Mouse (Mus musculus): Measurements from ENCODE around the gene Cradd. TPM values are rescaled to one million over a fixed set of nuclear protein-coding genes. Genes with fewer than 3 reads are reported as not detected.

Cradd gene
- polyA plus RNA-seq, 1 experiment from 2014 or later = 13.6 TPM

- Histone ChIP-seq H3K4me2 (ENCODE audit: low read depth, low read length) (no peak overlapping the region), H3K27ac (ENCODE audit: low read depth, low read length) (no peak overlapping the region), H3K4me1 (ENCODE audit: control insufficient read depth, insufficient read depth, low read length) (no peaks in the 10 kb centered on the region), H3K4me3 (ENCODE audit: low read depth, low read length) (no peak overlapping the region), H3K9me3 (ENCODE audit: control insufficient read depth, low read length) (no peaks in the 10 kb centered on the region), H3K36me3 (ENCODE audit: control insufficient read depth, insufficient read depth, low read length) (no peaks in the 10 kb centered on the region), H3K9ac (replicated peaks; ENCODE audit: low read depth, low read length) (no peak overlapping the region), H3K27me3 (ENCODE audit: control insufficient read depth, insufficient read depth, low read length) (no peaks in the 10 kb centered on the region)
- ATAC-seq (ENCODE audit: low read depth) = no peak
- WGBS = 71% methylated on average over 7 of the region's 7 CpGs
Observed at GRCm38 (mm10) chr10:95210664-95211372, 113.1 kb downstream of the Cradd start.

- Histone ChIP-seq H3K4me1 (ENCODE audit: control insufficient read depth, insufficient read depth, low read length) (no peaks in the 10 kb centered on the region), H3K27me3 (ENCODE audit: control insufficient read depth, insufficient read depth, low read length) (no peaks in the 10 kb centered on the region)
- WGBS = 71% methylated on average over 4 of the region's 4 CpGs
Observed at GRCm38 (mm10) chr10:95210167-95210566, 113.8 kb downstream of the Cradd start.

GRCm38 (mm10) chr10:95207423-95207822, 116.5 kb downstream of the Cradd start:
- ATAC-seq (ENCODE audit: low read depth) = no peak
- Histone ChIP-seq H3K27me3 (ENCODE audit: control insufficient read depth, insufficient read depth, low read length) (no peaks in the 10 kb centered on the region), H3K36me3 (ENCODE audit: control insufficient read depth, insufficient read depth, low read length) (no peaks in the 10 kb centered on the region), H3K27ac (ENCODE audit: low read depth, low read length) (no peak overlapping the region), H3K9me3 (ENCODE audit: control insufficient read depth, low read length) (no peaks in the 10 kb centered on the region), H3K4me2 (ENCODE audit: low read depth, low read length) (no peak overlapping the region), H3K9ac (replicated peaks; ENCODE audit: low read depth, low read length) (no peak overlapping the region), H3K4me3 (ENCODE audit: low read depth, low read length) (no peak overlapping the region), H3K4me1 (ENCODE audit: control insufficient read depth, insufficient read depth, low read length) (no peaks in the 10 kb centered on the region)
- 78% methylated on average over 8 of the region's 8 CpGs for WGBS

More at GRCm38 (mm10) chr10:95210167-95210566, 113.8 kb downstream of the Cradd start:
- no peak for ATAC-seq (ENCODE audit: low read depth)
- H3K9ac ChIP-seq (replicated peaks; ENCODE audit: low read depth, low read length) = no peak overlapping the region
- H3K27ac ChIP-seq (ENCODE audit: low read depth, low read length) = no peak overlapping the region
- no peaks in the 10 kb centered on the region for H3K36me3 ChIP-seq (ENCODE audit: control insufficient read depth, insufficient read depth, low read length)
- H3K9me3 ChIP-seq (ENCODE audit: control insufficient read depth, low read length) = no peaks in the 10 kb centered on the region
- no peak overlapping the region for H3K4me3 ChIP-seq (ENCODE audit: low read depth, low read length)
- no peak overlapping the region for H3K4me2 ChIP-seq (ENCODE audit: low read depth, low read length)

GRCm38 (mm10) chr10:95201514-95201913, 122.4 kb downstream of the Cradd start:
- no peak overlapping the region for H3K4me2 ChIP-seq (ENCODE audit: low read depth, low read length)
- H3K27ac ChIP-seq (ENCODE audit: low read depth, low read length) = no peak overlapping the region
- no peaks in the 10 kb centered on the region for H3K9me3 ChIP-seq (ENCODE audit: control insufficient read depth, low read length)
- H3K36me3 ChIP-seq (ENCODE audit: control insufficient read depth, insufficient read depth, low read length) = no peaks in the 10 kb centered on the region
- H3K4me3 ChIP-seq (ENCODE audit: low read depth, low read length) = no peak overlapping the region
- no peak for ATAC-seq (ENCODE audit: low read depth)
- WGBS = 82% methylated on average over 8 of the region's 8 CpGs
- H3K27me3 ChIP-seq (ENCODE audit: control insufficient read depth, insufficient read depth, low read length) = no peaks in the 10 kb centered on the region
- H3K9ac ChIP-seq (replicated peaks; ENCODE audit: low read depth, low read length) = no peak overlapping the region
- no peaks in the 10 kb centered on the region for H3K4me1 ChIP-seq (ENCODE audit: control insufficient read depth, insufficient read depth, low read length)

- no peak overlapping the region for H3K9ac ChIP-seq (replicated peaks; ENCODE audit: low read depth, low read length)
- no peaks in the 10 kb centered on the region for H3K4me1 ChIP-seq (ENCODE audit: control insufficient read depth, insufficient read depth, low read length)
- no peaks in the 10 kb centered on the region for H3K27me3 ChIP-seq (ENCODE audit: control insufficient read depth, insufficient read depth, low read length)
- H3K9me3 ChIP-seq (ENCODE audit: control insufficient read depth, low read length) = no peaks in the 10 kb centered on the region
- no peak overlapping the region for H3K27ac ChIP-seq (ENCODE audit: low read depth, low read length)
- H3K36me3 ChIP-seq (ENCODE audit: control insufficient read depth, insufficient read depth, low read length) = no peaks in the 10 kb centered on the region
- 54% methylated on average over 7 of the region's 7 CpGs for WGBS
- ATAC-seq (ENCODE audit: low read depth) = no peak
- H3K4me2 ChIP-seq (ENCODE audit: low read depth, low read length) = no peak overlapping the region
- H3K4me3 ChIP-seq (ENCODE audit: low read depth, low read length) = no peak overlapping the region
Observed at GRCm38 (mm10) chr10:95200323-95200722, 123.6 kb downstream of the Cradd start.

GRCm38 (mm10) chr10:95199541-95200269, 124.2 kb downstream of the Cradd start:
- no peaks in the 10 kb centered on the region for H3K27me3 ChIP-seq (ENCODE audit: control insufficient read depth, insufficient read depth, low read length)
- H3K4me2 ChIP-seq (ENCODE audit: low read depth, low read length) = no peak overlapping the region
- no peaks in the 10 kb centered on the region for H3K36me3 ChIP-seq (ENCODE audit: control insufficient read depth, insufficient read depth, low read length)
- H3K4me3 ChIP-seq (ENCODE audit: low read depth, low read length) = no peak overlapping the region
- no peak overlapping the region for H3K9ac ChIP-seq (replicated peaks; ENCODE audit: low read depth, low read length)
- H3K4me1 ChIP-seq (ENCODE audit: control insufficient read depth, insufficient read depth, low read length) = no peaks in the 10 kb centered on the region
- ATAC-seq (ENCODE audit: low read depth) = no peak
- no peak overlapping the region for H3K27ac ChIP-seq (ENCODE audit: low read depth, low read length)
- WGBS = 39% methylated on average over 11 of the region's 11 CpGs
- H3K9me3 ChIP-seq (ENCODE audit: control insufficient read depth, low read length) = no peaks in the 10 kb centered on the region

GRCm38 (mm10) chr10:95197377-95197776, 126.6 kb downstream of the Cradd start:
- no peak for ATAC-seq (ENCODE audit: low read depth)
- WGBS = 86% methylated on average over 8 of the region's 8 CpGs
- Histone ChIP-seq H3K27ac (ENCODE audit: low read depth, low read length) (no peak overlapping the region), H3K36me3 (ENCODE audit: control insufficient read depth, insufficient read depth, low read length) (no peaks in the 10 kb centered on the region), H3K4me2 (ENCODE audit: low read depth, low read length) (no peak overlapping the region), H3K9ac (replicated peaks; ENCODE audit: low read depth, low read length) (no peak overlapping the region), H3K4me1 (ENCODE audit: control insufficient read depth, insufficient read depth, low read length) (peaks cover 8% of the 10 kb centered on the region), H3K9me3 (ENCODE audit: control insufficient read depth, low read length) (no peaks in the 10 kb centered on the region), H3K4me3 (ENCODE audit: low read depth, low read length) (no peak overlapping the region), H3K27me3 (ENCODE audit: control insufficient read depth, insufficient read depth, low read length) (no peaks in the 10 kb centered on the region)

- Histone ChIP-seq H3K9ac (replicated peaks; ENCODE audit: low read depth, low read length) (no peak overlapping the region), H3K27ac (ENCODE audit: low read depth, low read length) (no peak overlapping the region), H3K9me3 (ENCODE audit: control insufficient read depth, low read length) (no peaks in the 10 kb centered on the region), H3K4me1 (ENCODE audit: control insufficient read depth, insufficient read depth, low read length) (peaks cover 8% of the 10 kb centered on the region), H3K27me3 (ENCODE audit: control insufficient read depth, insufficient read depth, low read length) (no peaks in the 10 kb centered on the region), H3K4me3 (ENCODE audit: low read depth, low read length) (no peak overlapping the region), H3K4me2 (ENCODE audit: low read depth, low read length) (no peak overlapping the region), H3K36me3 (ENCODE audit: control insufficient read depth, insufficient read depth, low read length) (no peaks in the 10 kb centered on the region)
- 93% methylated on average over 5 of the region's 5 CpGs for WGBS
- no peak for ATAC-seq (ENCODE audit: low read depth)
Observed at GRCm38 (mm10) chr10:95195719-95196118, 128.2 kb downstream of the Cradd start.

GRCm38 (mm10) chr10:95194776-95195175, 129.2 kb downstream of the Cradd start:
- no peak overlapping the region for H3K9ac ChIP-seq (replicated peaks; ENCODE audit: low read depth, low read length)
- peaks cover 8% of the 10 kb centered on the region for H3K4me1 ChIP-seq (ENCODE audit: control insufficient read depth, insufficient read depth, low read length)
- no peak overlapping the region for H3K27ac ChIP-seq (ENCODE audit: low read depth, low read length)
- H3K36me3 ChIP-seq (ENCODE audit: control insufficient read depth, insufficient read depth, low read length) = no peaks in the 10 kb centered on the region
- H3K9me3 ChIP-seq (ENCODE audit: control insufficient read depth, low read length) = no peaks in the 10 kb centered on the region
- no peak overlapping the region for H3K4me2 ChIP-seq (ENCODE audit: low read depth, low read length)
- 94% methylated on average over 4 of the region's 4 CpGs for WGBS
- ATAC-seq (ENCODE audit: low read depth) = no peak
- H3K27me3 ChIP-seq (ENCODE audit: control insufficient read depth, insufficient read depth, low read length) = no peaks in the 10 kb centered on the region
- H3K4me3 ChIP-seq (ENCODE audit: low read depth, low read length) = no peak overlapping the region
